Mouse (Mus musculus) liver, embryonic 14.5 days (tissue): ENCODE measurements at regions not wholly inside any gene's neighbourhood (a gene's known extent, or its start where the extent isn't known, plus 50 kb on each side); places are given as distances from the start of the nearest gene placed in this dataset.

Source experiments
- CTCF ChIP-seq: IDR thresholded peaks from 2 replicates; pipeline ENCODE4 v1.5.1; 2016; ENCODE audit warnings: antibody characterized with exemption, low read depth, control low read depth
- EP300 ChIP-seq: IDR thresholded peaks from 2 replicates; pipeline ENCODE4 v1.6.1; 2016; ENCODE audit warnings: antibody characterized with exemption, low read depth

GRCm38 (mm10) chr2:148217136-148217535, 170.4 kb upstream of the Foxa2 start:
- no peak for TF ChIP-seq CTCF
- no peak for TF ChIP-seq EP300
